Mouse (Mus musculus) kidney, postnatal 10 days (tissue): ENCODE data around the gene Slc22a23.
A peak's percentile ranks its signal among the peaks of the same experiment; 100 is the strongest.

Source experiments
- DNase-seq: peaks from one replicate; pipeline ENCODE4 v3.0.0; 2021; ENCODE audit warnings: mixed read lengths

Gene Slc22a23

DNA sequence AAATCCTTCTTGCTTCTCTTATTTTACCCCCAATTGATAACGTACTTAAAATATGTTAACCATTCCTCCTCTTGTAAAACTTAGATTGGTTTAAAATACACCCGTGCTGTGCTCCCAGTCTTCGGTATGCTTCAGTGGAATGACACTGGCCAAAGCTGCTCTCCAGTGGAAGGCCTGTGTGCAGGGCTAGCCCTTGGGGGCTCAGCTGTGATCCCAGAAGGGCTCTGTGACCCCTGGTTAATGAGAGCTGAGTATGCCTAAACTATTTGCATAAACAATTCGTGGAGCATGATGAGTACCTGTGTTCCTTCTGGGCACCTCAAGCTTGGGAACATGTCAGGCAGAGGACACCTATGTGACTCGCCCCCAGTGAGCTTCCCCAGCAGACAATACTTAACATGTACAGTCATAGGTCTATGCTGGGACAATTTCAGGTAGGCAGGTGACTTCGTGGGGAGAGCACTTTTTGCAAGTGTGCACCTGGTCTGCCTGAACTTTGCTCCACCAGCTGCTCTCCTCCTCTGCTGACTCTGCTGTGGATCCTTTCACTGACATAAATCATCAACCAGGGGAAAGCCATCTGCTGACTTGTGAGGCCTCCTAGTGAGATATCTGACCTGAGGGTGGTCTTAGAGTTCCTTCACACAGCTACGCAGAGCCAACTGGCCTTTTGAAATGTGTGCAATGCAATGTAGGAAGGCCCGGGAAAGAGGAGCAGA lies 77.9 kb downstream of the Slc22a23 start:
- peak; percentile 38 for DNase-seq

DNA sequence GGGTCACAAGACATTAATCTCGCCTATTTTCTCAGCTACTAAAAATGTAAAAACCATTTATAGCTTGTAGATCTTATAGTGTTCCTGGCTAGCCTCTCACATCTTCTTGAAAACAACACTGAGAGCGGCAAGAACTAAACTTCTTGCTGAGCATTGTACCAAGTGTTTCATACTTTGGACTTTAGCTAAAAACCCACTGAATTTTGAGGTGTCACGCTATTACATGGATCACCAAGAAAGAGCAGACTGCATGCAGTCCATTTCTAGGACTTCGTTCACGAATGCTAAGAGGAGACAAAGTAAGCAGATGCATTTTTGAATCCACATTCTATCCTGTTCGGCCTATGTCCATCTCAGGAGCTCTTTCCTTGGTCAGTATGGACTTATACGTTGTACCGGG lies 78.9 kb downstream of the Slc22a23 start:
- DNase-seq, result no peak

DNA sequence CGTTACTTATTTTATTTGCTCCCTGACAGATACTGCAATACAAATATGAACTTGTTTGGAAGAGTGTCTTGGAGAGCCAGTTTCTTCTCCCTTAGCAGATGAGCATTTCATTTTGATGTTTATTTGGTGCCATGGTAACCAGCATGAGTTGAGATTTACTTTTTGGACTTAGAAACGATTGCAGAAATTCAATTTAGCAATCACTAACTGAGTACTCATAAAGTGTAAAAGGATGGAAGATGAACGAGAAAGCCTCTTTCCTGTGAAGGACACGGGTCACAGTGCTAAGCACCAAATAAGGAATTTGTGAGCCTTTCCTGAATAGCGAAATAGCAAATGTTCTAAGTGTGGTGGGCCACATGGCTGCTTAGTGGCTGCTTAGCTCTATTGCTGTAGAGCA lies 79.4 kb downstream of the Slc22a23 start:
- no peak for DNase-seq

DNA sequence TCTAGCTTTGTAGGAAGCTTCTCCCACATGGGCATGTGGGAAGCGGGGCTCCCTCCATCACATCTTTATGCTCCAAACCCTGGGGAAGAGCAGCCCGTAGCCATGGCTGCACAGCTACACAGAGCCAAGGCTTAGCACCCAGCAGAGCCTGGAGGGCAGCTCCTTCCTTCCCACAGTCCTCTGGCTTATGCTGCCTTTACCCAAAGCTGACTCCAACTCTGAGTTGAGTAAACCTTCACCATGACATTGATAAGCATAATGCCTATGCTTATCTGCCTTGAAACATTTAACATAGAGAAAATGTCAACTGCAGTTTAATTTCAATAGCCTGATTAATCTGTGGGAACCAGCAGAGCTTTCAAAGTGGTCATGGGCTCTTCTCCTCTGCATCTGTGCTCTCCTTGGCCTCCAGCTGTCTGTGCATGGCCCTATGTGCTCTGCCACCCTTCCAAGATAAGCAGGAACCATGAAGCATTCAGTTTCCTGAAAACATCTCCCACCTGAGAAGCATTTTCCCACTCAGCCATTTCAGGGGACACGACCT lies 79.9 kb downstream of the Slc22a23 start:
- DNase-seq, result no peak

DNA sequence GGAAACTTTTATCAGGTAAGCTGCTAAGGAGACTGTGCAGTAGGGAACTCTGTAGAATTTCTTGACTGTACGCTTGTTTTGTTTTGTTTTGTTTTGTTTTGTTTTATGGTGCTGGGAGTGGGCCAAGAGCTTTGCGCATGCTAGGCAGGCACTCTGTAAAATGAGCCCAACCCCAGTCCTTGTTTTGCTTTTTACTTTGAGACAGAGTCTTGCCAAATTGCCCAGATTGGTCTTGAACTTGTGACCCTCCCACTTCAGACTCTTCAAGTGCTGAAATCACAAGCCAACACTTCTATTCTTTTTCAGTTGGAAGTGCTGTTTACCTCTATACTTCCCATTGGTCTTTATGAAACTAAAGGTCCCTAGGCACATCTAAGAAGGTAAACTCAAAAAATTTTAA lies 80.5 kb downstream of the Slc22a23 start:
- peak; percentile 43 for DNase-seq

DNA sequence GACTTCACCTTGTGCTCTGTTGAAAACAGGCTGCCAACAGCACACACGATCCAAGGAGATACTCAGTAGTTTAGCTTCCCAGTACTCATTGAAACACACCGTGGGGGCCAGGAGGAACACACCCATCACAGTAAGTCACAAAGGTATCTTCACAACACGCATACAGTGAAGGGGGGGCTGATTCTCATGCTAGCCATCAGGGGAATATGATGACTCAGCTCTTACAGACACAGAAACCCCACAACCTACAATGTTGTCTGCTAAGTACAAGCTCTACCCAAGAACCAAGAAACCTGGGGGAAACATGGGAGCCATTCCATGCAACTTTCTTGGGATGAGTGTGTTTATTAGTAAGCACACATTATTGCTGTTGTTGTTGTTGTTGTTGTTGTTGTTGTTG lies 86.2 kb downstream of the Slc22a23 start:
- no peak for DNase-seq

DNA sequence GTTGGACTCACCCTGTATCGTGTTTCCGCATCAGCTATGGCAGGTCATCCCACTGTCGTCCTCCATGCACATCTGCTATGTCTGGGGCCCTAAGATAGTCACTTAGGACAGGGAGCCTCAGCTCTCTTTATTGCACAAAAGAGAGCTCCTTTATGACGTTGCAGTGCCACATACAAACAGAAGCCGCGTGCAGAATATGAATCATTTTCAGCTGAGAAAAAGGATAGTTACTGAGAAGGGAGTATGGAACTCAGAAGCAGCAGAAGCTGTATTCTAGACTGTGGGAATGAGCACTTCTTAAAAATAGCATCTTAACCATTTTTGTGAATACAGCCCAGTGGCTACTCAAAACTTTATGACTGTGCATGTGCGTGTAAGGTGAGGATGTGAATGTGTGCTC lies 87.8 kb downstream of the Slc22a23 start:
- DNase-seq, result no peak

DNA sequence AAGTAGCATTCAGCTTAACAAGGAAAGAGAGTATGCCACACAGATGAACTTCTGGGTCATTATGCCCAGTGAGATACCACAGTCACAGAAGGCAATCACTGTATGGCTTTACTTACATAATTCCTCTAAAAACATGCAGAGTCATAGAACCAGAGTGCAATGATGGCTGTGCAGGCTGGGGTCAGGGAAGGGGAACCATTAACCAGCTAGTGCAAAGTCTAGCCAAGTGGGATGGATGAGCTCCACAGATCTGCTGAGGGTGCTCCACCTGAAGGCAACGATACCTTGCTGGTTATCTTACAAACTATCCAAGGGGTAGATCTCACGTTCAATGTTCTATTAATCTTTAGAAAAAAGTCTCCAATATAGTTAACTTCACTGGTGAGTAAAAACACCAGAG lies 88.3 kb downstream of the Slc22a23 start:
- peak; percentile 37 for DNase-seq

DNA sequence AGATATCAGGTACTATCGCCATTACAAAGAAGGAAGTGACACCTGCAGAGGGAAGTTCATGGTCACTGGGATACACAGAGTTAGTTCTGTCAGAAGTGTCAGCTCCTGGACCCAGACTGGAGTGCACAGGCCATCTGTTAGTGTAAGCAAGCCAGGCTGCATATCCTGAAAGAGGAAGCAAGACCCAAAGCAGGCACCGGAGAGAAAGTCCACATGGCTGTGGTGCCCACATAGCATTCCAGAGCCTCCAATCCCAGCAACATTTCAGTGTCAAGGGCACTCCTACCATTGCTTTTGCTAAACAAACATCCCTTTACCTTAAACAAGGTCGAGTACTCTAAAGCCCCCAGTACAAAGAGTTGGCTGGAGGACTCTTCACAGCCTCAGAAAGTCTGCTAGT lies 89.7 kb downstream of the Slc22a23 start:
- no peak for DNase-seq

DNA sequence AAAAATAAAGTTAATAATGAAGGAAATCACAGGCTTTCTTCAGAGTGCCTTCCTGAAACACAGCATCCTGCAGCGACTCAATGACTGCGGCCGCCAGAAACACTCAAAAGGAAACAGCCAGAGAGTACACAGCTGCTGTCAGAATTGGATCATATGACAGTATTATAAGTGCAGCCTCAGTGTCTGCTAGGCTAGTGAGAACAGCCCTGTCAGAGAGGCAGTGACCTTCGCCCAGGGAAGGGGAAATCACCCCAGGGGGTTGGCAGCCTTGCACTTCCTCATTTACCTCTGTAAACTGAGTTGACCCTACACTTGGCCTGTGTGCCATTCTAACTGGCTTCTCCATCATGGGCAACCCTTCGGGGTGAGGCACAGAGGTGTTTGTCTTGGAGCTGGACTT lies 90.3 kb downstream of the Slc22a23 start:
- peak; percentile 75 for DNase-seq

DNA sequence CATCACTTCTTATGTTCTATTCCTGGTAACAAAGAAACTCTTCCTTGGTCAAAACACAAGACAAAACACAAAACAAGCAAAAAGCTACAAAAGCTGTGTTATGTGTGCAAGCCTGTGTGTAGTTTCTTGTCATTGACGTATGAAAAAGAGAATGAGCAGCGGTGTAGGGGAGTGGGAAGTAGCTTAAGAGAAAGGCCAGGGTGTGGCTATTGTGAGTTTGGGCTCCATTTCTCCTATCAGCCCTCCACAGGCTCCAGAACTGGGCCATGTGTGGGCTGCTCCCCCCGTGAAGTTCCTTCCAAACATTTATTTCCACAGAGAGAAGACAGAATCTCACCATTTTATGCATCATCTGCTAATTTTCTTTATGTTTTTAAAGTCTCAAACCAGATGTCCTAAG lies 91.2 kb downstream of the Slc22a23 start:
- DNase-seq, result no peak

DNA sequence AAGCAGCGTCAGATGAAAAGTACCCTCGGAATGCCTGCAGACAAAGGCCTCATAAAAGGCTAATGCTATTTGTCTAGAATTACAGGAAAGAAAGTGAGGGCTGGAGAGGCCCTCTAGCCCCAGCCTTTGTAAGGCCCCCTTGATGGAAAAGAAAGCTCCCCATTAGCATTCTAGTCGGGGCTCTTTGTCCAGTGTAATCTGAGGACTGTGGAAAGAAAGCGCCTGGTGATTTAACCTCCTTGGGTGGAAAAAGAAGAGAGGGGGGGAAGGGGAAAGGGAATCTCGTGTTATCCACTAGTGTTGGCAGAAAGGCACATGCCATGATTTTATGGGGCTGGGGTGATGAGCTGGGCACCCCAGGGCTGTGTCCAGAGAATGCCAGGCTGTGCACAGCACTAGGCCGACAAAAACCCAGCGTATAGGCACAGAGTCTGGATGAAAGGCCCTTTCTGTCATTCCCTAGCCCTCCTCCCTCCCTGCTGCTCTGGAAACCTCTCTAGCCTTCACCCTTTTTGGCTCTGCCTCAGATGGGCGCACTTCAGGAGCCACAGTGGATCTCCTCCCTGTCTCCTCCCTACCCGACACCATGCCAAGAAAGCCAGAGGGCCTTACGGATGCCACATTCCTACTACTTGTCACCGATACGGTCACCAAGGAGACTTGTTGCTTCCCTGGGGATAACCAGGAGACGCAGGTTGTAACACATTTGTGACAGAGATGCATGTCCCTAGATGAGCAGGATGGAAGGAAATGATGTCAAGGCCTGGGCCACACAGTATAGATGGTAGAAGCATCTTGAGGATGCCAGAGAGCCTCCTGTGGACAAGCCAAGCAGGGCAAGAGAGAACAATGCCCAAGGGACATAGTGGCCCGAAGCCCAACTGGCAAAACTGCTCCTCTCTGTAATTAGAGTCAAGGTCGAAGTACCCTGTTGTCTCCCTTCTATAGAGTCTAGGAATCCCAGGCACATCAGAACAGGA lies 95.8 kb downstream of the Slc22a23 start:
- no peak for DNase-seq

DNA sequence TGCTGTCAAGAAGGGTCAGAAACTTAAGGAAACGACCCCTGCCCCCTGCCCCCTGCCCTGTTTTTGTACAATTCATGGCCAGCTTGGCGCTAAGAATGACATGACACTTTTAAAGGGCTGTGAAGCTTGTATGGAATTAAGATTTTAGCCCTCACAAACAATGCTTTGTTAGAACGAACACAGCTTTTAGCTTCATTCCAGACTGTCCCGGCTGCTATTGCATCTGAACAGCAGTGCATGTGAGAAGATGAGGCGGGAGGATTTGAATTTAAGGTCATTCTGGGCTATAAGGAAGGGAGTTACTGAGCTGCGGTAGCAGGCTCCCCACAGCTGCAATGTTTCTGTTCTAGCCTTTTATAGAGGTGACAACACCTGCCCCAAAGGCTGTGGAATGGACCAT lies 96.9 kb downstream of the Slc22a23 start:
- no peak for DNase-seq

DNA sequence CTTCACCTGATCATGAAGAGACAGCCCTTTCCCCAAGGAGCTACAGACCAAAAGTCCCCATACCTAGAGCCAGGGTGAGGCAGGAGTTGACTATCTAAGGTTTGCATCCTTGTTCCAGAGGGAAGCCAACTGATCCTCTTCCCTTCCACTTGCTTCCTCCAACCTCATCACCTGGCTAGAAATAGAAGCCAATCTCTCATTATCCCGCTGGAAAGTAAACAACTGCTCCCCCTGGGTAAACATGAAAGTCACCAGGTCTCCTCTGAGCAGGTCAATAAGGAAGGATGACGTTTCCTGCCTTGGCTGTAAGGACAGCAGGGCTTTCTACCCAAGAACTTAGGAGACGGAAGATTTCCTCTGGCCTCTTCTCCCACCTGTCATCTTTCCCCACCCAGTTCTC lies 98.2 kb downstream of the Slc22a23 start:
- no peak for DNase-seq

DNA sequence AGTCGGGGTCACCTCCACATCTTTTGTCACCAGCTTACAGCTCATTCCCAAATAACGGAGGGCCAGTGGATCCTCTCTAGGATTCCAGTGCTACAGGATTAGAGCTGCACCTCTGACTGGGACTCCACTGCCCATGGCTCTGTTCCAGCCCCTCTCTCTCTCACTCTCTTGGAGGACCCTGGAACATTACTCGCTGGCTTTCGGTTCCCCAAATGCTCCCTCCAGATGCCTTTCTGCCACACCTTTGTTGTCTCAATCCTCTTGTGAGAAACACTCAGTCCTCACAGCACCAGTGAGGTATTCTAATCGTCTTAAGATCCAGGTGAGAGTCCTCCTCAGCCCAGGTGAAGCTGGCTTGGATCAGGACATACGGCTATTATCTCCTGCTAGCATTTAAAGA lies 99.8 kb downstream of the Slc22a23 start:
- DNase-seq, result no peak

DNA sequence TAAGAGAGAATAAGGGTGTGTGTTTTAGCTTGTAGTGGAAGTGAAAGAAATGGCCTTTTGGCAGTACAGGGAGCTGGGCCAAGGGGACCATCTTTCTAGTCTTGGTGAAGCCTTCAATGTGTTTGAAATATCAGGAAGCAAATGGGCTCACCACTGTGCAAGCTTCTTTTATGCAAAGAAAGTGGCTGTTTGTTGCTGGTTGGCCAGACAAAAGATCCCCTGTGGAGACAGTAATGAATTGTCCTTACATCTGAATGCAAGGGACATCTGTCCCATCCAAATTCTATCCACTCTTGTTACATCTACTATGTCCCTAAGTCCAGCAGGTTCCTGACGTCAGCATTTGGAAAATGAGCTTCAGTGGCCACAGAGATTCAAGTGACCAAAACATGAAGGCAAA lies 100.8 kb downstream of the Slc22a23 start:
- DNase-seq, result no peak

DNA sequence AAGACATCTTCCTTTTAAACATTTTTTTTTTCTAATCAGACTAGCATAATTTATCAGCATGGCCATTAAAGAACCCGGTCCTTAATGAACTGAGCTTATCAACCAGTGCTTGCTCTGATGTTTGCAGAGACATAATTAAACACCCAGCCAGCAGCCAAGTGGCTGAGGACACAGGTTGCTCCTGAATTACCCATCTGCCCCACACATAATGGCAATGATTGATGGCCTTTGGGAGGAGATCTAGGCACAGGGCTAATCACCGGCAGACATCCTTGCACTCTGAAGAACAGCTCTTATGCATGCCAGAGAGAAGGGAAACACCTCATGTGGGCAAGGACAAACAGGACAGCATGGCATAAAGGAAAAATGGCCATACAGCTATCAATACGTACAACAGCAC lies 102.8 kb downstream of the Slc22a23 start:
- no peak for DNase-seq

DNA sequence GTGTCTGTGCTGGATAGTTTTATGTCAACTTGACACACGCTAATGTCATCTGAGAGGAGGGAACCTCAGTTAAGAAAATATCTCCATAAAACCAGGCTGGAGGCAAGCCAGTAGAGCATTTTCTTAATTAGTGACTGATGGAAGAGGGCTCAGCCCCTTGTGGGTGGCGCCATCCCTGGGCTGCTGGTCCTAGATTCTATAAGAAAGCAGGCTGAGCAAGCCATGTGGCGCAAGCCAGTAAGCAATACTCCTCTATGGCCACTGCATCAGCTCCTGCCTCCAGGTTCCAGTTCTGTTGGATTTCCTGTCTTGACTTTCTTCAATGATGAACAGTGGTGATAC lies 104.9 kb downstream of the Slc22a23 start:
- DNase-seq, result peak; percentile 61

DNA sequence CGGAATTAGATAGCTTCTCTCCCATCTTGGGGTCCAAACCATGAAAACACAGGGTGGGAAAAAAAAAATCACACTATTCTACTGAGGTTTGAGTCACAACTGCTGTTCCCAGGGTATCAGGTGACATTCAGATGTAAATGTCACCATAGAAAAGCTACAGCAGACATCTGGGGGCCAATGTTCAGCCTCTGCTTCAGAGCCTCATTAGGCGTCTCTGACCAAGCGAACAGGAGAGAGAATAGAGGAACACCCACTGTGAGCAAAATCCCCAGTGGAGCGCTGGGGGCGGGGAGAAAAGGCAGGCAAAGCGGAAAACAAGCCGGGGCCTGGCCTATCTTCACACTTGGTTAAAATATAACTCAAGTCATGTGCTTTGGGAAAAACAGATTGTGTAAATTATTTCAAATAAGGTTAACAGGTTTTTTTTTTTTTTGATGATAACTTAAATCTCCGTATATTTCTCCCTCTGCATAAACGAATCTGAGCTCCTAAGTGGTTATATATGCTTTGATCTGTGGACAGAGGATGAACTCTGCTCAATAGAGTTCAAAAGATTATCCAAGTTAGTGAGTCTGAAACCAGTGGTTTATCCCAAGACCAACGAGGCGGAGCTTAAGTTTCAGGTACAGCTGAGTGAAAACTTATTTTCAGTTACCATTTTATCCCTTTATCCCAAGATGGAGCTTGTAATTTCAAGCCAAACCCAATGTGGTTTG lies 105.5 kb downstream of the Slc22a23 start:
- peak; percentile 73 for DNase-seq

DNA sequence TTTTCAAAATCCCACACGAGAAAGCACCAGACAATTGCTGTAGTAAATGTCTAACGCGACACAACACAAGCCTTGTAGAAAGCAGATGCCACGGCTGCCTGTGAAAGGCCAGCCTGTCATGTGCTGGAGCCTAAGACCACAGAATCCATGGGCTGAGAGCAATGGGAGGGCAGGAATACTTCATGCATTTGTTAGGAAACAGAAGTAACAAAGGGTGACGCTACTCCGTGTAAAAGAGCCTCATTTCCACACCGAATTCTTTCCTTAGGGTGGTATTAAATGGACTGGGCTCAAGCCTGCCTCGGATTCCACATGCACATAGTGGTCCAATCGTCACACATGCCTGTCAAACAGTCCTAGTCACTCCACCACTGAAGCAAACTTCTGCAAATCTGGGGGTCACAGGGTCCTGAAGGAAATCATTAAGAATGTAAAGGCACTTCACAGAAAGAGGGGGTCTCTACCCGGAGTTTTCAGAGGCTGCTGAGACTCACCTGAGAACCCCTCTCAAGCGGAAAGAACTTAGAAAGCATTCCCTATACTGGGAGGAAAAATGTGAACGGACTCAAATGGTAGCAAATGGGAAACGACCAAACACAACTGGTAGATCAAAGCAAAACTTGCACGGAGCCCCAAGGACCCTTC lies 106.2 kb downstream of the Slc22a23 start:
- no peak for DNase-seq

DNA sequence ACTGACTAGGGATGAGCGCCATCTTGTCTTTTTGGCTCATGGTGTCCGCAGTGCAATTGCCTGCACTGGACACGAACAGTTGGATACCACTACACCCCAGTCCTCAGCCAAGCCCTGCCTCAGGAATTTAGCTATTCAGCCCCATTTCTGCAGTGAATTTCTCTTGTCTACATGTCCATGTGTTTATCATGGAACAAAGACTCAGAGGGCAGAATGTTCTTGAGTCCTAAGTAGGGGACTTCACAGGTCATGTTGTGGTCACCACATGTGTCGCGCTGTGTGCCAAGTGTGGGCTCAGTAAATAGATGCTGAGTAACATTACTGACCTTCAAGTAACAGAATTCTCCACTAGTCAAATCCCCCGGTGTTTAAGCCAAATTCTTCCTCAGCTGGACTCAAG lies 109.9 kb downstream of the Slc22a23 start:
- no peak for DNase-seq

DNA sequence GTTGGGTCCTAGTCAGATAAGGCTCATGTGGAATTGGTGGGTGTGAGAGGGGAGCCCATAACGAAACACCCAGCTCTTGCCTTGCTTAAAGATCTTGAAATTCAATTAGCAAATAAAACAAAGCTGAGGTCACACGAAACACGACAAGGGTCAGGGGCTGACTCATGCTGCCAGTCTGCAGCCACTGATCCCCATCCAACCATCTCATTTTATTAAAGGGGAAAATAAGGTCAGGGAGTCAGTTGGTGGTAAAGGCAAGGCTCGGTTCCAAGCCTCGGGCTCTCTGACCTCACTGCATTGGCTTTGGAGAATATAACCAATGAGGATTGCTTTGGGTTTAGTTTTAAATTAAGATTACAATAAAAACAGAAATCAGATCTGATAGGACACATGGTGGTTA lies 110.5 kb downstream of the Slc22a23 start:
- DNase-seq, result no peak

DNA sequence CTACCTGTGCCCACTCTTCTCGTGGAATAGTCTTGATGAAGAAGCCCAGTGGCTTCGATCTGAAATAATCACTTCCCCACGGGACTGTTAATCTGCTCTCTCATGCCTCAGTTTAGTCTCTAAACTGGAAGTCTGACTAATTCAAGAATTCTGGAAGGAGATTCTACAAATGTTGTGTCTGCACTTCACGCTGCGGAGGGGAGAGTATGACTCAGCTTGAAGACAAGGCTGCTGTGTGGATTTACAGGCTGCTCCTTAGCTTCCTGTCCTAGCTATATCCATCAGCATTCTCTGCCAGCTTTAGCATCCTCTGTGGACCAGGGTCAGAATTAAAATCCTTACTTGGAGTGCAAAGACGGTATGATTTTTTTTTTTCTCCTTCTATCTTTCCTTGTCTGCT lies 112.0 kb downstream of the Slc22a23 start:
- no peak for DNase-seq
